Mouse (Mus musculus) inflammation-experienced regulatory T-cells, adult 16 weeks (primary cell): ENCODE measurements around the gene Agpat2. TPM values are rescaled to one million over a fixed set of nuclear protein-coding genes. Genes with fewer than 3 reads are reported as not detected.

Source experiments
- polyA plus RNA-seq: library from polyadenylated mRNA; unstranded; fragments of 100-300 nt; shearing (Covaris generic); gene quantifications from one replicate; pipeline ENCODE4 v1.2.1, GENCODE M21; 2017

Gene Agpat2
- polyA plus RNA-seq = 10.2 TPM

DNA sequence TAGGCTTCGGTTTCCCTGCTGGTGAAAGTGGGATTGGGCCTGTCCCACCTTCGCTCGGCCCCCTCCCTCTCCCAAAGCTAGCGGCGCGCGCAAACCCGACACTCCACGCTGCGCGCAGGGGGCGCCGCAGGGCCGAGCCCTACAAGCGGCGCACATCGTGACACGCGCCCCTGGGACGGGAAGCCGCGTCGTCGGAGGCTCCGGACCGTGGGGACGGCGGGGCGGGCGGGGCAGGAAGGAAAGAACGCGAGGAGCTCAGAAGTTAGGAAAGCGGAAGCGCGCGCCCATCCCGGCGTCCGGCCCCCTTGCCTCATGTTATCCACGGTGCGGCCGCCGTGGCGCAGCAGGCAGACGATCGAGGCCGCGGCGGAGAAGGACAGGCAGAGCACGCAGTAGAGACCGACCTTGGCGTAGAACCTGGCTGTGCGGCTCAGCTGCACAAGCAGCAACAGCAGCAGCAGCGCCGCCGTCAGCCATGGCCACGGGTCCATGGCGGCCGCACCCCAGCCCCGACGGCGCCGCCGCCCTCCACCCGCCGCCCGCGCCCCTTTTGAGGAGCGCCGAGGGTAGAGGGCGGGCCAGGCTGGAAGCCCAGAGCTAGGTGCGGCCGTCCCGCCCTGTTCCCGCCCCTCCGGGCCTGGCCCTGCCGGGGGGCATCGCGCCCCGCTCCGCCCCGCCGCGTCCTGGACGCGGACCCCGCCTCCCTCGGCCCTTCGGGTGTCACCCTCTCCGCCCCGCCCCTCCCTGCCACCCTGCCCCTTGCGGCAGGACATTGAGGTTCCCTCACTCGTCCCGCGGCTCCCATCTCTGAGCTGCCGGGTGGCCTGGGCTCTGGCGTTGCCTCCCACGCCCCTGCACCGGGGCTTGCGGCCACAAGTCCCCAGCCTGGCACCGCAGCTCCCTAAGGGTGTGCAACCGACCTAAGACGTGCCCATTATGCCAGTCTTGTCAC is at the start of gene Agpat2:
Gene Agpat2 (minus strand): TSS at position 698 of the 952 bp plus-strand sequence.

DNA sequence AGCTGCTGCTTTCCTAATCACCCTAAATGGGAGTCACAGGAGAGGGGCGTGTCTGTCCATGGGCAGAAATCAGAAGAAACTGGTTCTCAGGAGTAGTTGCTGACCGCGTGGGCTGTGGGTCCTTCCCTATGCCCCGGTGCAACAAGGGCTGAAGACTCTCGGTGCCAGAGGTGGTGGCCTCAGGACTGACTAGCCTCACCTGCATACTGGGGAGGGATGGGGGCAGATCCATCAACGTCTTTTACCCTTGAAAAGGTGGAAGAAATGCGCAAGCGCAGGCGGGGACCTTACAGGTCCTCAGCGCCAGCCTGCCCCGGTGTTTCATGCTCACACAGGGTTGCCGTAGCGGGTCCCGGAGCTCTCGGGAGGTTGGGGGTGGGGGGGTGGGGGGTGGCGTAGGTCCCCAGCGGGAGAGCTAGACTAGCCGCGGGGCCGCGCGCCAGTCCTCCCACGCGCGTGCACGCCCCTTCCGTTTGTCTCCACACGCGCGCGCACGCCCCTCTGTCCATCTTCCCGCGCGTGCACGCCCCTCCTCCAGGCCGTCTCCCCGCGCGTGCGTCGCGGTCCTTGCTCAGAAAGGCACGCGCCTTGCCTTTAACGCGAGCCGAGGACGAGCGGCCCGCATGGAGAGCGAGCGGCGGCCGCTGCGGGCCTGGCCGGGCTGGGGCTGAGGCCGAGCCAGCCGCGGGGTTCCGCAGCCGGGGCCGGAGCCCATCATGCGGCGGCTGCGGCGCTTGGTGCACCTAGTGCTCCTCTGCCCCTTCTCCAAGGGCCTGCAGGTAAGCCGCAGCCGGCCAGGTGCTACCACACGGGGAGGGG is 23.9 kb upstream of the Agpat2 start, which contains the start of gene Fam69b:
Gene Fam69b (plus strand): TSS at position 537 of the 819 bp plus-strand sequence.

DNA sequence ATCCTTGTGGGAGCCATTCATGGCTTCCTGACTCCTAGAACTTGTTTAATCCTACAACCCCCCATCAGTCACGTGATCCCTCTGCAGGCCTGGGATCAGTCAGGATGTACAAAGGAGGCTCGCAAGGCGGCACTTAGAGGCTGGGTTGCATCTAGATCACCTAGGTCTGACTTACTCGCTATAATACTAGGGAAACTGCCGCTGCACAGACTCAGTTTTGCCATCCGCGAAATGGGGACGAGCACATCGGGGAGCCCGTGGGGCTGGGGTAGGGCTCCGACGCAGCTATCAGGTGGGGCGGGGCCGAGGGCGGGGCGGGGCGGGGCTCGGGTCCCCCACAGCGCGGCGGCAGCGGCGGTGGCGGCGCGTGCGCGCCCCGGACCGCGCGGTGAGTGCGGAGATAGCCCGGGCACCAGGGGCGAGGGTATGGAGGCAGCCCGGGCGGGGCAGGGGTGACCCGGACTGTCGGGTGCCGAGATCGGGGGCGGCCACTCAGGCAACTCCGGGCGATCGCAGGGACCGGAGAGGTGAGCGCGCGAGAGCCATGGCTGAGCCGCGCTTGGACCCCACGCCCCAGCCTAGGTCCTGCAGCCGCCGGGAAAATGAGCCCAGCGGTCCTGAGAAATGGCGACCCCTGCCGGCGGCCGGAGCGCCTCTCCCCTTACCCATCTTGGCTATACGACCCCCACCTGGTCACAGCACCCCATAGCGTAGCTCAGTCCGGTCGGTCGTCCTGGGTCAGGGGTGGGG is 17.7 kb downstream of the Agpat2 start, which contains the start of gene Gm20532:
Gene Gm20532 (plus strand): TSS at position 346 of the 750 bp plus-strand sequence.

DNA sequence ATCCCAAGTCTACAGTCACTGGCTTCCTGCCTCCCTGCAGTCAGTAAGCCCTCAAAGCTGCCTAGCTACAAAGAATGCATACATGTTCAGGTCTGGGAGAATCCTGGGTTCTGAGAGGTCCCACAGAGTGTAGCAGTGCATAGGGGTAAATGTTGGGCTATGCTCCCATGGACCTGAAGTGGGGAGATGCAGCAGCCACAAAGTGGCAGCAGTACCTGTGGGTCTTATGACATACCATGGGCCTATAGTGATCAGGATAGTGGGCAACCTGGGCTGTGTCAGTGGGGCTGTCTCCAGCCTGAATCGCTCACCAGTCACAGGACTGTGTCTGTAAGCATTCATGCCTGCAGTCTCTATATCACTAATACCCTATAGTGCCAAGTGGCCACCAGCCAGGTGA is 24.5 kb downstream of the Agpat2 start, which contains the start of gene Egfl7:
Gene Egfl7 (plus strand): TSS at position 301 of the 400 bp plus-strand sequence.

Other genes with a start within 250 kb of the Agpat2 start
- gene Card9, start 243.5 kb downstream of the Agpat2 start, polyA plus RNA-seq = 3.7 TPM
- gene Snapc4, start 223.8 kb downstream of the Agpat2 start, polyA plus RNA-seq = 53.5 TPM
- gene Entr1, start 215.1 kb downstream of the Agpat2 start, polyA plus RNA-seq = 55.7 TPM
- gene Pmpca, start 215.1 kb downstream of the Agpat2 start, polyA plus RNA-seq = 118 TPM
- gene Inpp5e, start 195.2 kb downstream of the Agpat2 start, polyA plus RNA-seq = 28.3 TPM
- gene Sec16a, start 159.2 kb downstream of the Agpat2 start, polyA plus RNA-seq = 72.4 TPM
- gene Notch1, start 87.8 kb downstream of the Agpat2 start, polyA plus RNA-seq = 22.0 TPM
- 0.66 TPM for gene Egfl7, start 24.4 kb downstream of the Agpat2 start, polyA plus RNA-seq
- not detected for gene Gm20532, start 17.8 kb downstream of the Agpat2 start, polyA plus RNA-seq
- gene Fam69b, start 24.0 kb upstream of the Agpat2 start, polyA plus RNA-seq = 3.2 TPM
- gene Lcn4, start 66.9 kb upstream of the Agpat2 start, polyA plus RNA-seq = 0.65 TPM